Mouse (Mus musculus) intestine, embryonic 14.5 days (tissue): Measurements from ENCODE around the gene Odf3l1. TPM values are rescaled to one million over a fixed set of nuclear protein-coding genes. Genes with fewer than 3 reads are reported as not detected.

Experiments
- ATAC-seq: fragments of 200-750 bp; cut with Nextera tagmentation; replicated peaks from 2 replicates; pipeline ENCODE4 v1.8.0; 2017; ENCODE audit warnings: low read depth, moderate number of reproducible peaks, moderate TSS enrichment, moderate library complexity; ENCODE audit not compliant: low FRiP score, low TSS enrichment
- DNase-seq: peaks from one replicate; pipeline ENCODE4 v3.0.0-alpha.2; 2018; ENCODE audit warnings: low spot score
- H3K27ac ChIP-seq: fragments of 300-500 bp; sonication (generic); 2 replicates; pipeline ENCODE4 v1.5.1; 2014; ENCODE audit warnings: low read depth, mild to moderate bottlenecking, control low read depth
- H3K27me3 ChIP-seq: fragments of 300-500 bp; sonication (generic); replicated peaks from 2 replicates; pipeline ENCODE4 v1.6.1; 2014; ENCODE audit warnings: low read length, control low read depth; ENCODE audit not compliant: control insufficient read depth, insufficient read depth
- H3K36me3 ChIP-seq: fragments of 300-500 bp; sonication (generic); 2 replicates; pipeline ENCODE4 v1.6.1; 2014; ENCODE audit warnings: low read length, control low read depth; ENCODE audit not compliant: control insufficient read depth, insufficient read depth
- H3K4me1 ChIP-seq: fragments of 300-500 bp; sonication (generic); replicated peaks from 2 replicates; pipeline ENCODE4 v1.6.1; 2014; ENCODE audit warnings: low read length, control low read depth, mixed read lengths; ENCODE audit not compliant: control insufficient read depth, insufficient read depth
- H3K4me2 ChIP-seq: fragments of 300-500 bp; sonication (generic); 2 replicates; pipeline ENCODE4 v1.6.1; 2014; ENCODE audit warnings: low read length
- H3K4me3 ChIP-seq: fragments of 300-500 bp; sonication (generic); 2 replicates; pipeline ENCODE4 v1.5.1; 2014; ENCODE audit warnings: low read depth, low read length, control low read depth, mixed read lengths
- H3K9ac ChIP-seq: fragments of 300-500 bp; sonication (generic); 2 replicates; pipeline ENCODE4 v1.6.1; 2014; ENCODE audit warnings: mild to moderate bottlenecking, low read length
- H3K9me3 ChIP-seq: fragments of 300-500 bp; sonication (generic); 2 replicates; pipeline ENCODE4 v1.6.1; 2016; ENCODE audit warnings: low read length, control low read depth; ENCODE audit not compliant: control insufficient read depth
- WGBS: fragments of 180-500 bp; shearing (Covaris S2); extraction: QIAGEN DNeasy Blood & Tissue Kit; methylation state at CpG from one replicate; pipeline ENCODE4 v1.1.7; 2014; 5-methylcytosine and 5-hydroxymethylcytosine counted together
- polyA plus RNA-seq: library from polyadenylated mRNA; unstranded; fragments of >200 nt; fragmentation: Nextera tagmentation; extraction: Ambion mirVana; gene quantifications from 2 replicates; pipeline ENCODE4 v1.2.1, GENCODE M21; 2014

The Odf3l1 gene
- polyA plus RNA-seq, 1 experiment from 2014 or later, result 1.6 TPM

DNA sequence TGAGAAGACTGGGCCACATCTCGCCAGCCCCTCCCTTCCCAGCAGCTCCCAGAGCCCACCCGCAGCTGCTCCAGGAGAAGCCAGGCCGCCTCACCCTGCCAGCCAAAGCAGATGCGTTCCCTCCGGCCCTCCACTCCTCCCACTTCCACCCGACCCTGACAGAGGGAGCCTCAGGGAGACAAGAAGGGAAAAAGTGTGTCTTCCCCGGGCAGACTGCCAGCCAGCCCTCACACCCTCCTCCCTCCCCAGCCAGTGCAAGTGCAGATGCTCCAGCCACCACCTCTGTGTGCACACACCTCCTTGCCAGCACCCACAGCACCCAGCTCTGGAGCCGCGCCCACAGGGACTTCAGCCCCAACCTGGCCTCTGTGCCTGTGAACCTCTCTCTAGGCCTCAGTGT lies 12.3 kb upstream of the Odf3l1 start:
- H3K4me3 ChIP-seq, result no peak overlapping the region
- no peak overlapping the region for H3K9ac ChIP-seq
- no peaks in the 10 kb centered on the region for H3K9me3 ChIP-seq
- peaks cover 53% of the 10 kb centered on the region for H3K4me1 ChIP-seq
- peak overlapping the region; percentile 48 for H3K27ac ChIP-seq
- no peak overlapping the region for H3K4me2 ChIP-seq
- WGBS, result 23% methylated on average over 9 of the region's 9 CpGs
- no peaks in the 10 kb centered on the region for H3K27me3 ChIP-seq
- DNase-seq (no peak), ATAC-seq (peak; percentile 41)
- H3K36me3 ChIP-seq, result no peaks in the 10 kb centered on the region

DNA sequence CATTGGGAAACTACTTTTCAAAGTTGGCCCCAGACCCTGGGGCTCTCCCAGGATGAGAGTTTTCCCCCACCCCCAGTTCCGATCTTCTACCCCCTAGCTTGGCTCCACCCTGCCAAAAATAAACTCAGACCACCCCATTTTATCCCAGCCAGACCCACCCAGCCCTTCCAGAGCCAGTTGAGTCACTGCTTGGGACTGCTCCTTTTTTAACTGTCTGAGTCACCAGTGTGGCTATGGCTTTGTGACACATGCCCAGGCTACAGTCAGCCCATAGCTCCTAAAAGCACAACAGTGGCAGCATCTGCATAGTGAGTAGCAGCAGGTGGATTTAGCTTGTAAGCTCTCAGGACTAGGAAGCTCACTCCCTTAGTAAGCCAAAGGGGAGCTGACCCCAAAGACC lies 8.6 kb upstream of the Odf3l1 start:
- 72% methylated on average over 1 of the region's 1 CpGs for WGBS
- peaks cover 70% of the 10 kb centered on the region for H3K4me1 ChIP-seq

DNA sequence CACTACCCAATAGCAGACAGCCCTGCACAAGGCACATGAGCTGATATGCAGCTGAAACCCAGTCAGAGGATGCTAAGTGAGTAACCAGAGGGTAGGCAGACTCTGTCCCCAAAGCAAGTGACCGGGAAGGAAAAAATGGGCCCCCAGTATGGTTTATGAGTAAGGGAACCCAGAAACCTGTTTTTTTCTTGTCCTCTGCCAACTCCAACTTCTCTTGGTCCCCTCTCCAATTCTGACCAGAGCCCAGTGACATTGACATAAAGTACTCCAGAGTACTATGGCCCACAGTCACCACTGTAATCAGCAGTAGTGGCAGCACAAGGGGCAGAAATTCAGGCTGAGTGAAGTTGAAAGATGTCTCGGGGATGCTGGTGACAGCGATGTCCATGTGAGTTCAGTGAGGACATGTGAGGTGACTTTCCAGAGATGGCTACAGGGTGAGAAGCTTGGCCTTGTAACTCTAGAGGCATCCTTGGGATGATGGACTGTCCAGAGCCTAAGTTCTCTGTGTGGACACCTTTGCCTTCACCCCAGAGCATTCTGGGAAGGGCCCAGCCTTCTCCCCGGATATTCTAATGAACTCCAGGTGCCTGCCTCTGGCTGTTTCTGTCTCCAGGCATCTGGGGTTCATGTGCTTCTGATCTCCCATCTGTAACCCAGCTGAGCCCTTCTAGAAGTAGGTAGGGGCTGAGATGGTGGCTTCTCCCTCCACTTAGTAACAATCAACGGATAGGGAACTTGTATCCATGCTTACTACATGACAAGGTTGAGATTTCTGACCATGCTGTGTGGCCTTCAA lies 7.8 kb upstream of the Odf3l1 start:
- 83% methylated on average over 5 of the region's 5 CpGs for WGBS
- Histone ChIP-seq H3K4me2 (no peak overlapping the region), H3K4me3 (no peak overlapping the region), H3K36me3 (peaks cover 4% of the 10 kb centered on the region; the same call in 1 of the 2 replicates), H3K9ac (no peak overlapping the region), H3K4me1 (peaks cover 77% of the 10 kb centered on the region), H3K9me3 (no peaks in the 10 kb centered on the region), H3K27ac (peak overlapping the region; percentile 5; the same call in 1 of the 2 replicates), H3K27me3 (no peaks in the 10 kb centered on the region)
- ATAC-seq, result no peak
- DNase-seq, result no peak

More for the DNA sequence above, 8.6 kb upstream of the Odf3l1 start:
- Histone ChIP-seq H3K4me2 (no peak overlapping the region), H3K36me3 (peaks cover 4% of the 10 kb centered on the region; the same call in 1 of the 2 replicates), H3K27me3 (no peaks in the 10 kb centered on the region), H3K4me3 (no peak overlapping the region), H3K9me3 (no peaks in the 10 kb centered on the region), H3K9ac (no peak overlapping the region), H3K27ac (peak overlapping the region; percentile 71; the same call in 1 of the 2 replicates)
- DNase-seq, result no peak
- ATAC-seq, result no peak

DNA sequence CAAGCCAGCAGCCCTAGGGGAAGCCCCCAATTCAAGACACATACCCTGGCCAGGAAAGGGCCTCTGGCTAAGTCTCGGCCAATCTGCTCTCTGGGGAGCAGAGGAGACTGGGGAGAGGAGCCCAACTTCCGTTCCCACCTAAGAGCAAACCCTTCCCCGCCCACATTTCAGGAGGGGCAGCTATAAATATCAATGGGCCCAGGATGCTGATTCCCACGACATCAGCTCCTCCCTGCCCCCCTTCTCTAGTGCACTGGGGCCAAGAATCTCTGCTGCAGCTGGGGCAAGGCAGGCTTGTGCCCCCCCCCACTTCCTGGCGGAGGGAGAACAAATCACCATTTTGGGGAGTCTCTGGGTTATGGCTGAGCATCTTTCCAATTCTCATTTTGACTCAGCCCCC lies 6.7 kb upstream of the Odf3l1 start:
- DNase-seq, result no peak
- no peaks in the 10 kb centered on the region for H3K27me3 ChIP-seq
- no peaks in the 10 kb centered on the region for H3K9me3 ChIP-seq
- WGBS, result 25% methylated on average over 5 of the region's 5 CpGs
- H3K4me3 ChIP-seq, result no peak overlapping the region
- peaks cover 78% of the 10 kb centered on the region for H3K4me1 ChIP-seq
- H3K36me3 ChIP-seq, result peaks cover 4% of the 10 kb centered on the region; the same call in 1 of the 2 replicates
- H3K4me2 ChIP-seq, result peak overlapping the region; percentile 3; the same call in 1 of the 2 replicates
- ATAC-seq, result peak; percentile 30; the same call in 1 of the 2 replicates
- no peak overlapping the region for H3K9ac ChIP-seq
- peak overlapping the region; percentile 57 for H3K27ac ChIP-seq

DNA sequence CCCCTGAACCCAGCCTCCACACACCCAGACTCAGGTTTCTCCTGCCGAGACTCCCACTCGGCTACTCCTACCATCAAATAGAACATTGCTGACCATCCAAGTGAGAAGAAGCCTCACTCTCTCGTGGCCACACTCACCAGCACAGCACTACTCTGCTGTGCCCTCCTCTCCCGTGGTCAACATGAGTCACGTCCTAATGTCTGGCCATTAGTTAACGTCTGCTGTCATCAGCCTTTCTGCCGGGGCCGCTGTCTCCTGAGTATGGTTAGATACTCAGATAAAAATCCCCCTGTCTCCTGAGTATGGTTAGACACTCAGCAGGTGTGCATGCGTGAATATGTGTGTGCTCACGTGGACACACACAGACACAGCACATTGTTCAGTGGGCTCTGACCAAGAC lies 6.3 kb upstream of the Odf3l1 start:
- ATAC-seq, result no peak
- H3K27ac ChIP-seq, result peak overlapping the region; percentile 57
- H3K9ac ChIP-seq, result no peak overlapping the region
- peaks cover 78% of the 10 kb centered on the region for H3K4me1 ChIP-seq
- no peaks in the 10 kb centered on the region for H3K9me3 ChIP-seq
- DNase-seq, result no peak
- no peak overlapping the region for H3K4me3 ChIP-seq
- H3K36me3 ChIP-seq, result peaks cover 4% of the 10 kb centered on the region; the same call in 1 of the 2 replicates
- H3K4me2 ChIP-seq, result peak overlapping the region; percentile 3; the same call in 1 of the 2 replicates
- no peaks in the 10 kb centered on the region for H3K27me3 ChIP-seq
- 48% methylated on average over 10 of the region's 10 CpGs for WGBS

DNA sequence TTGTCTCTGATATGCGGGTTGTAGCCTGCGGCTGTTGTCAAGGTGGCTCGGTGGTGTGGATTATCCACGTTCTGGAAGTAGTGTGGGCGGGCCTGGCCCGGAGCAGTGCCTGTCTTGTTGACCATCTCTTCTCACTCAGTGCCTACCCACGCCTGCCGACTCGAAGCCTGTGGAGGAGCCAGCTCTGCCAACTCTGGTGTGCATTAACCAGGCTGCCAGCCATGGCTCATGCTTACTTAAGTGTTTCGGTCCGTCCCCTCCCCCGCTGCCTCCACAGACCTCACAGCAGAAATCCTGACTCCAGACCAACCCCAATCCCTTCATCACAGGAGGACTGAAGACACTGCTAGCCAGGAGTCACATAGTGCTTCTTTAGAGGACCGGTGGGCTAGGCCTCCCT lies 5.1 kb upstream of the Odf3l1 start:
- H3K4me2 ChIP-seq, result no peak overlapping the region
- no peak for ATAC-seq
- 67% methylated on average over 13 of the region's 13 CpGs for WGBS

DNA sequence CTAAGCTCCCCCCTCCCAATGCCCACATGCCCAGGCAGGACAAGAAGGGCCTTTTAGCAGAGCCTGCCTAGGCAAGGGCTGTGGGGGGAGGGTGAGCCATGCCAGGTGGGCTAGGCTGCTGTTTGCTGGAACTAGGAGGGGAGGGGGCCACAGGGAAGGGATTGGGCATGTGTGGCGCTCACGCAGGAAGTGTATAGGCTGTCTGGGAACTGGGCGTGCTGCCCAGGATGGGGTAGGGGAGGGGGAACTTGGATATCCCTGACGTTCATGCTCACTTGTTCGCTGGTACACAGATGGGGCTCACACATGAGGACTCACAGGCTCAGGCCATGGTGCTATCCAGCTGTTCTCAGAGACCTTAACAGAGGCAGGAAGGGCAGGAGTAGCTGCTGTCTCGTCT lies 3.8 kb upstream of the Odf3l1 start:
- Histone ChIP-seq H3K4me1 (peaks cover 89% of the 10 kb centered on the region), H3K9ac (no peak overlapping the region), H3K36me3 (peaks cover 4% of the 10 kb centered on the region; the same call in 1 of the 2 replicates), H3K4me2 (peak overlapping the region; percentile 67), H3K4me3 (0 out of 2 replicates have a peak overlapping the region, but pooled peaks have one; percentile 6), H3K9me3 (no peaks in the 10 kb centered on the region), H3K27me3 (no peaks in the 10 kb centered on the region), H3K27ac (peak overlapping the region; percentile 66)
- peak; percentile 80 for DNase-seq
- peak; percentile 62; the same call in 1 of the 2 replicates for ATAC-seq
- WGBS, result 26% methylated on average over 6 of the region's 6 CpGs

More for the DNA sequence above, 5.1 kb upstream of the Odf3l1 start:
- Histone ChIP-seq H3K9ac (no peak overlapping the region), H3K27ac (no peak overlapping the region), H3K4me3 (no peak overlapping the region), H3K36me3 (peaks cover 4% of the 10 kb centered on the region; the same call in 1 of the 2 replicates), H3K27me3 (no peaks in the 10 kb centered on the region), H3K4me1 (peaks cover 83% of the 10 kb centered on the region), H3K9me3 (no peaks in the 10 kb centered on the region)
- no peak for DNase-seq

DNA sequence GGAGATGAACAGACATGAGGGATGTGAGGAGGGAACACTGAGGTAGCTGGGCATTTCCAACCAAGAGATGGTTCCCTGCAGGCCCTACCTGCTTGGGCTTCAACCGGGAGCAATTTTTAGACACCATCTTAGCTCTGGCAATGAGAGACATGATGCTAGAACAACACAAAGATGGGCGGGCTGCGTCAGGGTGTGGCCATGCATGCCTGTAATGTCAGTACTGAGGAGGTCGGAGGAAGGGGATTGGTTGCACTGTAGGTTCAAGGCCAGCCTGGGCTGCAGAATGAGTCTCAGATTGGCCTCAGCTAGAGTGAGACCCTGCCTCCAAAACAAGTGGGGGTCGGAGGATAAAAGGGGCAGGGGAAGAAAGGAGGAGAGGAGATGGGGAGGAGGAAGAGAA lies 2.0 kb upstream of the Odf3l1 start:
- 81% methylated on average over 5 of the region's 5 CpGs for WGBS
- no peak for ATAC-seq
- H3K4me1 ChIP-seq, result peaks cover 74% of the 10 kb centered on the region
- H3K36me3 ChIP-seq, result peaks cover 4% of the 10 kb centered on the region; the same call in 1 of the 2 replicates
- peak overlapping the region; percentile 58 for H3K4me3 ChIP-seq
- no peaks in the 10 kb centered on the region for H3K27me3 ChIP-seq
- H3K9me3 ChIP-seq, result no peaks in the 10 kb centered on the region
- 0 out of 2 replicates have a peak overlapping the region, but pooled peaks have one; percentile 63 for H3K9ac ChIP-seq
- H3K27ac ChIP-seq, result no peak overlapping the region
- H3K4me2 ChIP-seq, result peak overlapping the region; percentile 67
- DNase-seq, result no peak
